Mouse (Mus musculus): ENCODE results near the gene Rad51b. TPM values are rescaled to one million over a fixed set of nuclear protein-coding genes. Genes with fewer than 3 reads are reported as not detected.
A peak's percentile ranks its signal among the peaks of the same experiment; 100 is the strongest.

Rad51b gene
- total RNA-seq, 2 experiments from 2014 or later = 0.23 to 0.26 TPM

DNA sequence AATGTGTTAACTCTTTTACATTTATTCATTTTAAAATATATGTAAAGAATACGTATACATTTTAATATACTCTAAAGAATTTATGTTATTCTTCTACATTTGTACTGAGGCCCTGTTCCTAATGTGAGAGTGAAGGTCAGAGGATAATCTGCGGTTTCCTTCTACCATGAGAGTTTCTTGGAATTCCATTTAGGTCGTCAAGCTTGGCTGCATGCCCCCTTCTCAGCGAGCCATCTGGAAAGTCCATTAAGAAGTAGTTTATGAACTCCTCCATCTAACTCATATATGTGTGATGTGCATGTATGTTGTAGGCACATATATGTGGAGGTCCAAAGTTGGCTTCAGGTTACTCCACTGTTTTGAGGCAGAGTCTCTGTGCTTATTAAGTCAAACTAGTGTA is 188.4 kb downstream of the Rad51b start:
- DNase-seq (ENCODE audit: low spot score in 2 of 2) = no peak

DNA sequence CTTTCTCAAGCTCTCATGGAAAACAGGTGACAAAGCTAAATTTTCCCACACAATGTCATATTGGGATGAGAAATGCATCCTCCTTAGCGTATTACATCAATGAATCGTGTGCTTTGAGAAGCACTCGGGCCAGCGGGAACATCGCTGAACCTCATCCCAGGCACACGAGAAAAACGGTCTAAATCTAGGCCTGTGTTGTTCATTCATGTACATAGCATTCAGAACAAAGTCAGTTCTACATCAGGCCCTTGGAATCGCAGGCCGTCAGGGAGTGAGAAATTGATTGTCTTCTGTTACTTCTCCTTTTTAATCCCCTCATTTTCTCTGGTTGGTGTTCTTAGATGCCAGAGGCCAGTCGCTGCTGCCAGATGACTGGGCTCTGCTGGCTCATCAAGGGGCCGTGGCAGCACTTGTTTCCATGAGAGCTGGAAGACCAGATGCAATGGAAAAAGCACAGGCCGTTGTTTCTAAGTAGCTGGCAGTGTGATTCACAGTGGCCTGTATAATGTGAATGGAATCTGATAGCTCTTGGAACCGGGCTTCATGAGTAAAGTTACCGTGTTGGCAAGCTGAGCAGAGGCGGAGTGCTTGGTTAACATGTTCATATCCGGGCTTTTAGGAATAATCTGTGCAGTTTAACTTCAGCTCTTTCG is 191.6 kb downstream of the Rad51b start:
- DNase-seq (ENCODE audit: low spot score in 2 of 2) = no peak

DNA sequence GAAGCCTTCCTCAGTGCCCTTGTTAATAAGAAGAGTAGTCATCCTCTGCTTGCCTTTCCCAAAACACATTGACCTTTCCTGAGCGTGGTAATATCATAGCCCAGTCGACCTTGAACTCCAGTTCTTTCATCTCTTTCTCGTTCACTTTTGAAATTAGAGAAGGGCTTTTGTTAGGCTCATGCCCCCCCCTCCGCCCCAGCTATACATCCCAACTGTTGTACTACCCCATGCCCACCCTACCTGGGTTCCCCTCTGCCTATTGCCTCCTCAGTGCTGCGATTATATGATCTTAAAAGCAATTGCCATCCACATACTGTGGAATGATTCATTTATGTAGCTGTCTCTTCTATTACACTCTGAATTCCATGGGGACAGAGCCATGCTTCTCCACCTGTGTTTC is 193.5 kb downstream of the Rad51b start:
- DNase-seq (ENCODE audit: low spot score in 2 of 2) = no peak

DNA sequence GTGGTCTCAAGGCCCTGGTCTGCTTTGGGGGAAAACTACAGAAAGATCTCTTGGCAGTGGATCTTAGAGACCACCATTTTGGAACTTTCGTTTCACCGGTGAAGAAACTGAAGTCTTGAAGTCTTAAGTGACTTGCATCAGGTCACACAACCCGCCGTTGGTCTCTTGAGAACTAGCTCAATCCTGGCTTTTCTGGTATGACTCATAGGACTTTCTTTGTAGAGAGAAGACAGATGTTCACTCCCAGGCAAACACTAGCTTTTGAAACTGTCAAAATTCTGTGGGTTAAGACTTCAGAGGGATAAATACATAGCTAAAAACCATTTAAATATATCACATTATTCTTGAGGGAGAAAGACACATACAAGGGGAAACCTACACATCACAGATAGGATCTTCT is 195.1 kb downstream of the Rad51b start:
- DNase-seq (ENCODE audit: low spot score in 2 of 2) = no peak

DNA sequence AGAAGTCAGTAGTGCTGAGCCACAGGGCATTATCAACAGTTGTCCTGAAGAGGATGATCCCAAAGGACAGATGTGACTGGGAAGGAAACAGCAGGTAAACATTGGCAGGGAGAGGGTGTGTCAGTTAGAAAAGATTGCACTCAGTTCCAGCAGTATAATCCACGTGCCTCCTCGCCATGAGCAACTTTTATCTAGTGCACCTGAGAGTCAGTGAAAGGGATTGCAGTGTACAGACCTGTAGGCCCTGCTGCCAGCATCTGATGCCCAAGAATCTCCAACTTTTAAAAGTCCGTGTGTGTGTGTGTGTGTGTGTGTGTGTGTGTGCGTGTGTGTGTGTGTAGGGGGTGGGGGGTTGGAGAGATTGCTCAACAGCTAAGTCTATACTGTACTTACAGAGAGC is 195.5 kb downstream of the Rad51b start:
- DNase-seq (ENCODE audit: low spot score in 2 of 2) = no peak

- no peak for DNase-seq (ENCODE audit: low spot score in 2 of 2)
Measured at GRCm38 (mm10) chr12:79493481-79493880, 196.4 kb downstream of the Rad51b start.

GRCm38 (mm10) chr12:79498326-79498725 is 201.2 kb downstream of the Rad51b start:
- no peak for DNase-seq (ENCODE audit: low spot score in 2 of 2)

DNA sequence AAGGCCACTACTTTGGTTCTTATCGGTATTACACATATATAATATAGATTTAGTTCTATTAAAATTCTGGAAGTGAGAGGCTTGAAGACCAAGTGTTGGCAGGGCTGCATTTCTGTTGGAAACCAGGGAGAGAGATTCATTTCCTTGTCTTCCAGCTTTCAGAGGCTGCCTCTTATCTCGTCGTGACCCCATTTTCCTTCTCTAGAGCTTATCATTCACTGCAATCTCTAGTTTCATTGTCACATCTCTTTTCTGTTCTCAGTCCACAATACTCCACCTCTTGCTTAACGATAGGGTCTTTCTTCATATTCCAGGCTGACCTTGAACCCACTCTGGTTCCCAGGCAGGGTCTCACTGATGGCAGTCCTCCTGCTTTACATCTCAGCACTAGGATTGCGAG is 202.7 kb downstream of the Rad51b start:
- DNase-seq (ENCODE audit: low spot score in 2 of 2) = no peak

- DNase-seq (ENCODE audit: low spot score in 2 of 2) = no peak
Measured at GRCm38 (mm10) chr12:79501877-79502276, 204.8 kb downstream of the Rad51b start.

GRCm38 (mm10) chr12:79502862-79503581 is 205.9 kb downstream of the Rad51b start:
- no peak for DNase-seq (ENCODE audit: low spot score in 2 of 2)

DNA sequence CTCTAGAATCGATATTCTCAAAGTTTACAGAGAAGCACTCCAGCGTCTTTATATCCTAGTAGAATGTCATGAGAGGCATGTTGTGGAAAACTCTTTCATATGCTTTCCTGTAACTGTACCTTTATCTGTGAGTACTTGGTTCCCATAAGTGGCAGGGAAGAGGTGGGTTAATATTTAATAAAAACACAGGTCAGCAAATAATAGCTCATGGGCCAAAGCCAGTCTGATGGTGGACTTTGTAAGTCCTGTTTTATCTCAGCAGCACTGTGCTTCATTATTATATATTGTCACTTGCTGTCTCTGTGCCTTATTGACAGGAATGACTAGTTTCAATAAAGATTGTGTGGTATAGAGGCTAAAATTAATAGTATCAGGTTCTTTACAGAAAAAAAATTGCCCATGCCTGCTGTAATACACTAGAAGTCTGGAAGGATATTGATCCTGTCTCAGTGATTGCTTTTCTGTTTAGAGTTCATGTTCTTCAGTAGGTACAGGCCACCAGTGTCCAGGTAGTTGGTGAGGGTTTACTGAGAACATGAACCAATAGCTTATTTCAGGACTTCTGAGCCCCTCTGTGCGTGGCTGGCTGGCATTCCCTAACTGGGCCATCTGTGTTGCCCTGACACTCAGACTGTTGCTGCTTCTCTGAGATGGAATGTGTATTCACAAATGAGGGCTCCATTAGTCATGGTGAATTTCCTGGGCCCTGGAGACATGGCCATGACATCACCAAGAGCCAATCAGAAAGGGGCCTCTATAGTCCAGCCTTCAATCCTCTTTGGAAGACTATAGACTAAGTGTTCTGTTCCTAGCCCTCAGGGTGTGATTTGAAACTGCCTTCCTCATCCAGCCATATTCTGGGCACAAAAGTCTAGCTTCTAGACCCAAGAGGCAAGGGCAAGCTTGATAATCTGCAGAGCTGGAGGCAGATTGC is 206.8 kb downstream of the Rad51b start:
- no peak for DNase-seq (ENCODE audit: low spot score in 2 of 2)

GRCm38 (mm10) chr12:79504641-79505040 is 207.6 kb downstream of the Rad51b start:
- no peak for DNase-seq (ENCODE audit: low spot score in 2 of 2)

GRCm38 (mm10) chr12:79506421-79506820 is 209.3 kb downstream of the Rad51b start:
- DNase-seq (ENCODE audit: low spot score in 2 of 2) = no peak

- no peak for DNase-seq (ENCODE audit: low spot score in 2 of 2)
Measured at GRCm38 (mm10) chr12:79507141-79507681, 210.1 kb downstream of the Rad51b start.

- DNase-seq (ENCODE audit: low spot score in 2 of 2) = peak; percentile 19 to 50
Measured at GRCm38 (mm10) chr12:79511454-79512204, 214.5 kb downstream of the Rad51b start.

DNA sequence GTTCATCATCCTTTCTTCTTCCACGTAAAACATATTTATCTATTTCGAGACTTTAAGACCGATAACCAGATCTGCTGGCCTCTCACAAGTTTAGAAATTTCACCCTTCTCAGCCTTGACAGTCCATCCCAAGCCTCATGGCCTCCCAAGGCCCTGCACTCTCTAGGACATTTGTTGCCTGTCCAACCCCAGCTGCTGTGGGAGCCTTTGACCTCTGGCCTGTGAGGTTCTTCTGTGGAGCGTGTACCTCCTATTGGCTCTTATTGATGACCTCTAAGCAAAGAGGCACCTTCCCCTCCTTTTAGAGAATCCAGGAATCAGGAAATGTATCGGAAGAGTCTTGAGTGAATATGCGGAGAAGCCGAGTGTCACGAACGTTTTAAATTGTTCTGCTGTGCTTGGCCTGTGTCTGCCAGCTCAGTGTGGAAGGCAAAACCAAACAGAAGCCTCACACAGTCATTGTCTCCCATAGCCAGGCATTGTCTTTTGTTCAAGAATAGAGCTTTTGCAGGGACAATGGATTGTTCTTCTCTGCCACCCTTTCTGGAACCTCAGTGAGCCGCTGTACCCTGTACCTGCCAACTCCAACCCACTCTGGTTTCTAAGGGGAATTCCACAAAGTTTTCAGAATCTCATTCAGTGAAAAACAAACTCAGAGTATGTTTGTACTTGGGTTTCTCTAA is 215.3 kb downstream of the Rad51b start:
- no peak for DNase-seq (ENCODE audit: low spot score in 2 of 2)

- DNase-seq (ENCODE audit: low spot score in 2 of 2) = no peak
Measured at GRCm38 (mm10) chr12:79512982-79513681, 216.1 kb downstream of the Rad51b start.

GRCm38 (mm10) chr12:79514680-79515079 is 217.6 kb downstream of the Rad51b start:
- DNase-seq (ENCODE audit: low spot score in 2 of 2) = no peak

DNA sequence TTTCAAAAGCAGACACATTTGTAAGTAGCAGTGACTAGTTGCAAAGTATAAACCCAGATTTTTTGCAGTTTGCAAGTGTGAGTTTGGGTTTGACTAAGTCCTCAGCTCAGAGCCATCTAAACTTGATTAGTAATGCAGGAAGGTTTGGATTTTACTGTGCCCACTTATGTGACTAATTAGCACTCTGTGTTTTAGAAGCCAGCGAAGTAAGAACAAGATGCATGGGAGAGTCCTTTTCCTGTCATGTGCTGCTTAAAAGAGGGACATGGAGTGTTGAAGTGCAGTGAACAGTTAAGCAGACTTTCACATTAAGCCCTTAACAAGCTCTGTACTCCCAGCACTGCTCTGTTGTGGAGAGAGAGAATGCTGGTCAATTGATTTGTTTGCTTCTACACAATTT is 225.3 kb downstream of the Rad51b start:
- no peak for DNase-seq (ENCODE audit: low spot score in 2 of 2)
